Mouse (Mus musculus): ENCODE results near the gene Epn3. TPM values are rescaled to one million over a fixed set of nuclear protein-coding genes. Genes with fewer than 3 reads are reported as not detected.

Gene Epn3
- total and polyA plus RNA-seq, 2 experiments from 2014 or later: 1.4 to 2.0 TPM

- H3K4me1 ChIP-seq (ENCODE audit: insufficient read depth): peaks cover 8% of the 10 kb centered on the region
- DNase-seq (peak; percentile 84), ATAC-seq (no peak)
- no peaks in the 10 kb centered on the region for H3K9me3 ChIP-seq (ENCODE audit: low read length)
- H3K27me3 ChIP-seq (ENCODE audit: insufficient read depth, low read length): no peaks in the 10 kb centered on the region
- no peak overlapping the region for H3K9ac ChIP-seq
- TF ChIP-seq CTCF (IDR thresholded peaks at IDR 0.05; ENCODE audit: low read depth): peak; percentile 84
- H3K4me3 ChIP-seq (ENCODE audit: low read depth, low read length): no peak overlapping the region
- H3K36me3 ChIP-seq (ENCODE audit: insufficient read depth): peaks cover 13% of the 10 kb centered on the region; the same call in 1 of the 2 replicates
- H3K27ac ChIP-seq (ENCODE audit: low read depth, low read length): no peak overlapping the region
- WGBS: 26% methylated on average over 9 of the region's 9 CpGs
- peak overlapping the region; percentile 10; the same call in 1 of the 2 replicates for H3K4me2 ChIP-seq (ENCODE audit: low read depth)
Measured at GRCm38 (mm10) chr11:94543932-94544331, 44.2 kb upstream of the Epn3 start.

DNA sequence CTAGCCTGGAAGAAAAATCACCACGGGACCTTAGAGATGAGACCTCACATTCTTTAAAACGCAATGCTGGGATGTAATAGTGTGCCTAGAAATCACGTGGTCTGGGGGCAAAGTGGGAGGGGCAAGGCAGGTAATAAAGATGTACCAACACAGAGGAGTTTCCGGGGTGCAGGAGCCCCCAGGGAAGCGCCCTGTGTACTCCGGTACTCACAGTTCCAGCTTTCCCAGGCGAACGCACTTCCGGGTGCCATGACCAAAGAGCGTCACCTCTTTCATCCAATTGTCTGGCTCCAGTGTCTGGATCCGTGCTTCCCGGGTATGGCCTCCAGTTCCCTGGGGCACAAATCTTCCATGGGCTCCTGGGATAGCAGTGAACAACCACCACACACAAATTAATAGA is 43.6 kb upstream of the Epn3 start:
- peaks cover 8% of the 10 kb centered on the region for H3K4me1 ChIP-seq (ENCODE audit: insufficient read depth)
- peaks cover 14% of the 10 kb centered on the region; the same call in 1 of the 2 replicates for H3K36me3 ChIP-seq (ENCODE audit: insufficient read depth)
- no peaks in the 10 kb centered on the region for H3K9me3 ChIP-seq (ENCODE audit: low read length)
- TF ChIP-seq CTCF (IDR thresholded peaks at IDR 0.05; ENCODE audit: low read depth): no peak
- no peak overlapping the region for H3K4me2 ChIP-seq (ENCODE audit: low read depth)
- no peaks in the 10 kb centered on the region for H3K27me3 ChIP-seq (ENCODE audit: insufficient read depth, low read length)
- WGBS: 86% methylated on average over 12 of the region's 12 CpGs
- ATAC-seq: no peak
- H3K9ac ChIP-seq: no peak overlapping the region
- no peak overlapping the region for H3K27ac ChIP-seq (ENCODE audit: low read depth, low read length)
- no peak overlapping the region for H3K4me3 ChIP-seq (ENCODE audit: low read depth, low read length)
- no peak for DNase-seq

DNA sequence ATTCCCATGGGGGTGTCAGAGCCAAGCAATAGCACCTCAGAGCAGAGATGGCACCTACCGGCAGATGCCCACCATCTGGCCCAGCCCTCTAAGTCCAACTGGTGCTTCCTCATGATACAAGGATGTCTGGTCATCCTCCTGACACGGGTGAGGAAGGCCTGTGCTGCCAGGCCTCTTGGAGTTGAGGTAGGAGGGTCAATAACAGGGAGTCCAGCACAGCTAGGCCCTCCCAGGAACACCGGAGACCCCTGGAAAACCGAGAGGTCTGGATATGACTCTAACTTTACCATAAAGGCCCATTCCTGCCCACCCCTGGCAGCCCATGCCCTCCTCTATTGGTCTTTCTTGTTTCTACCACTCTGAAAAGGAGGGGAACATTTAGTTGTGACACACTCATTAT is 42.6 kb upstream of the Epn3 start:
- no peak for ATAC-seq

GRCm38 (mm10) chr11:94539761-94540160 is 40.0 kb upstream of the Epn3 start:
- no peak overlapping the region for H3K4me2 ChIP-seq (ENCODE audit: low read depth)
- H3K27me3 ChIP-seq (ENCODE audit: insufficient read depth, low read length): no peaks in the 10 kb centered on the region
- no peak overlapping the region for H3K27ac ChIP-seq (ENCODE audit: low read depth, low read length)
- H3K36me3 ChIP-seq (ENCODE audit: insufficient read depth): peaks cover 14% of the 10 kb centered on the region; the same call in 1 of the 2 replicates
- no peak overlapping the region for H3K9ac ChIP-seq
- no peak for DNase-seq
- WGBS: 76% methylated on average over 7 of the region's 7 CpGs
- no peaks in the 10 kb centered on the region for H3K9me3 ChIP-seq (ENCODE audit: low read length)
- TF ChIP-seq CTCF (IDR thresholded peaks at IDR 0.05; ENCODE audit: low read depth): no peak
- no peak overlapping the region for H3K4me3 ChIP-seq (ENCODE audit: low read depth, low read length)
- H3K4me1 ChIP-seq (ENCODE audit: insufficient read depth): peaks cover 3% of the 10 kb centered on the region; the same call in 1 of the 2 replicates
- no peak for ATAC-seq

More for the DNA sequence above, 42.6 kb upstream of the Epn3 start:
- WGBS: 89% methylated on average over 4 of the region's 4 CpGs
- H3K9ac ChIP-seq: no peak overlapping the region
- no peak for TF ChIP-seq CTCF (IDR thresholded peaks at IDR 0.05; ENCODE audit: low read depth)
- DNase-seq: no peak
- no peak overlapping the region for H3K4me3 ChIP-seq (ENCODE audit: low read depth, low read length)
- H3K4me1 ChIP-seq (ENCODE audit: insufficient read depth): peaks cover 3% of the 10 kb centered on the region; the same call in 1 of the 2 replicates
- H3K4me2 ChIP-seq (ENCODE audit: low read depth): no peak overlapping the region
- H3K36me3 ChIP-seq (ENCODE audit: insufficient read depth): peaks cover 14% of the 10 kb centered on the region; the same call in 1 of the 2 replicates
- no peaks in the 10 kb centered on the region for H3K9me3 ChIP-seq (ENCODE audit: low read length)
- no peaks in the 10 kb centered on the region for H3K27me3 ChIP-seq (ENCODE audit: insufficient read depth, low read length)
- H3K27ac ChIP-seq (ENCODE audit: low read depth, low read length): no peak overlapping the region

GRCm38 (mm10) chr11:94538733-94539292 is 39.0 kb upstream of the Epn3 start:
- Histone ChIP-seq H3K9me3 (ENCODE audit: low read length) (no peaks in the 10 kb centered on the region), H3K4me2 (ENCODE audit: low read depth) (no peak overlapping the region), H3K4me3 (ENCODE audit: low read depth, low read length) (no peak overlapping the region), H3K27ac (ENCODE audit: low read depth, low read length) (no peak overlapping the region), H3K4me1 (ENCODE audit: insufficient read depth) (no peaks in the 10 kb centered on the region), H3K27me3 (ENCODE audit: insufficient read depth, low read length) (no peaks in the 10 kb centered on the region), H3K9ac (no peak overlapping the region), H3K36me3 (ENCODE audit: insufficient read depth) (peaks cover 14% of the 10 kb centered on the region; the same call in 1 of the 2 replicates)
- TF ChIP-seq CTCF (IDR thresholded peaks at IDR 0.05; ENCODE audit: low read depth): no peak
- 70% methylated on average over 8 of the region's 8 CpGs for WGBS
- DNase-seq (no peak), ATAC-seq (no peak)

DNA sequence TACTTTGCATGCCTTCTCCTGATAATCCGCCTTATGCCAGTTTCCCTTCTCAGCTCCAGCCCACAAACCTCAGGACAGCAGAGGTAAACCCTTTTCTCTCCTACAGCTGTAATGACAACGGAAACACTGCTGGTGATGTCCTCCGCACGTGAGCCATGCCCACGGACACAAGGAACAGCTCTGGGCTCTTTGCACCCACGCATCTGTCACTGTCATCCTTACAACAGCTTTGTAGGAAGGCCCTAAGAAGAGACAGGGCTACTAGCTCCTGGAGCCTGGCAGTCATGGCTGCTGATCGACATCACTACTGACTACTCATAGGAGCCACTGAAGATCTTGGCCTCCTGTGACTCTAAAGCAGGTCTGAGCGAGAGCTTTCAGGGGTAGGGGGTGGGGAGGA is 33.4 kb upstream of the Epn3 start:
- Histone ChIP-seq H3K4me3 (ENCODE audit: low read depth, low read length) (no peak overlapping the region), H3K27me3 (ENCODE audit: insufficient read depth, low read length) (no peaks in the 10 kb centered on the region), H3K4me1 (ENCODE audit: insufficient read depth) (no peaks in the 10 kb centered on the region), H3K4me2 (ENCODE audit: low read depth) (no peak overlapping the region), H3K36me3 (ENCODE audit: insufficient read depth) (no peaks in the 10 kb centered on the region), H3K9ac (no peak overlapping the region), H3K27ac (ENCODE audit: low read depth, low read length) (no peak overlapping the region), H3K9me3 (ENCODE audit: low read length) (no peaks in the 10 kb centered on the region)
- 87% methylated on average over 8 of the region's 8 CpGs for WGBS
- DNase-seq (no peak), ATAC-seq (no peak)
- TF ChIP-seq CTCF (IDR thresholded peaks at IDR 0.05; ENCODE audit: low read depth): no peak

- no peak for DNase-seq
- Histone ChIP-seq H3K4me3 (ENCODE audit: low read depth, low read length) (no peak overlapping the region), H3K9me3 (ENCODE audit: low read length) (no peaks in the 10 kb centered on the region), H3K4me1 (ENCODE audit: insufficient read depth) (no peaks in the 10 kb centered on the region), H3K27me3 (ENCODE audit: insufficient read depth, low read length) (no peaks in the 10 kb centered on the region), H3K9ac (no peak overlapping the region), H3K36me3 (ENCODE audit: insufficient read depth) (no peaks in the 10 kb centered on the region), H3K27ac (ENCODE audit: low read depth, low read length) (no peak overlapping the region), H3K4me2 (ENCODE audit: low read depth) (no peak overlapping the region)
- peak; percentile 45; the same call in 1 of the 2 replicates for ATAC-seq
- TF ChIP-seq CTCF (IDR thresholded peaks at IDR 0.05; ENCODE audit: low read depth): no peak
- WGBS: 26% methylated on average over 3 of the region's 3 CpGs
Measured at GRCm38 (mm10) chr11:94528879-94529278, 29.1 kb upstream of the Epn3 start.
